Mouse (Mus musculus) fat pad, adult 2 months (tissue): Measurements from ENCODE around the gene Tas2r129.
"Not testable (repeated sequence)": the region's sequence is repeated elsewhere in the genome, so short reads cannot be mapped to it uniquely, and the experiment has no call there.

ENCODE experiments used
- DNase-seq: peaks from one replicate; pipeline ENCODE4 v3.0.0-alpha.2; 2011; ENCODE audit warnings: low read depth, low spot score; ENCODE audit errors: extremely low read depth

Tas2r129 gene

GRCm38 (mm10) chr6:132950802-132951201, at the start of gene Tas2r129:
TSS of gene Tas2r129 (plus strand) at chr6:132951102.
- DNase-seq = no peak

GRCm38 (mm10) chr6:132909351-132909750, 41.6 kb upstream of the Tas2r129 start, which contains the start of gene Tas2r125:
TSS of gene Tas2r125 (plus strand) at chr6:132909651.
- no peak for DNase-seq

- DNase-seq = not testable (repeated sequence)
Measured at GRCm38 (mm10) chr6:132941376-132941775, 9.5 kb upstream of the Tas2r129 start.

GRCm38 (mm10) chr6:132957819-132958218, 6.9 kb downstream of the Tas2r129 start, which contains the start of gene Tas2r131:
TSS of gene Tas2r131 (minus strand) at chr6:132957919.
- no peak for DNase-seq

- no peak for DNase-seq
Measured at GRCm38 (mm10) chr6:132980865-132981264, 30.0 kb downstream of the Tas2r129 start, which contains the start of gene Tas2r109. TSS of gene Tas2r109 (minus strand) at chr6:132980965.
